In the genomic region with DNA sequence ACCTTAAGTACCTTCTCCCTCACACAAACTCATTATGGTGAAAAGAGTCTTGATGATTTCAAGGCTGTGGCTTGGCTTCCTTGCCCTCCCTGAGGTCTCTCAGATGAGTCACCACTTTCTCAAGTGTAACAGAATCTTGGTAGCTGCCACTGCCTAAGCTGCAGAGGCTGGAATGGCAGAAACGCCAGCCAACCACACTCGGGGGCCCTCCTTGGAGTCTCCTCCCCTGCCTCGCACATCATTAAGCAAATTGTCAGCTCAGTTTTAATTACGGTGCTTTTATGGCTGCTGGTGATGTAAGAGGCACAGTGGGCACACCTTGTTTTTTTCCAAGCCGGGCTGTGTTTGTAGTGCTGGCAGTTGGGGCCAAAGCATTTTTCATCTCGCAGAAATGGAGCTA, we compare ENCODE assay signal across 8 mouse cellular contexts.
DNase-seq lines count a peak whose midpoint lies in the region; ATAC-seq and TF ChIP-seq lines count a peak whose summit lies in the region.
"Had no signal": no experiment of that assay in that cellular context is flagged by ENCODE, and none has a peak within 500 bp of the region (broad histone marks: within the 10 kb centered on the region; RNA-seq: fewer than 3 reads in every experiment).

No protein-coding gene starts in this region.

- WGBS in hindbrain, embryonic 14.5 days = 55% methylated on average over 6 of the region's 6 CpGs
- 15% methylated on average over 6 of the region's 6 CpGs for WGBS in limb, embryonic 14.5 days
- WGBS in heart, embryonic 11.5 days (ENCODE audit: insufficient replicate concordance) = 64% methylated on average over 6 of the region's 6 CpGs
- 40% methylated on average over 6 of the region's 6 CpGs for WGBS in intestine, embryonic 16.5 days

- peak; percentile 31 for DNase-seq in 3134 (ENCODE audit: extremely low read depth, insufficient read length, low spot score)
- DNase-seq in hindbrain, embryonic 14.5 days (ENCODE audit: low spot score) = peak; percentile 26
- DNase-seq in limb, embryonic 14.5 days (ENCODE audit: low spot score) = peak; percentile 32
- no peak for DNase-seq in gastrocnemius, adult 2 months
- DNase-seq: adrenal gland, adult 2 months had no signal

- H3K4me3 ChIP-seq in C2C12 (ENCODE audit: insufficient read depth, poor library complexity, severe bottlenecking) = no peak overlapping the region
- H3K4me3 ChIP-seq in hindbrain, embryonic 14.5 days (replicated peaks; ENCODE audit: low read length) = no peak overlapping the region
- H3K4me3 ChIP-seq in limb, embryonic 14.5 days (replicated peaks; ENCODE audit: low read length) = no peak overlapping the region
- H3K4me3 ChIP-seq in gastrocnemius, adult 2 months = no peak overlapping the region
- no peak overlapping the region for H3K4me3 ChIP-seq in heart, embryonic 11.5 days (ENCODE audit: low read depth, low read length)
- no peak overlapping the region for H3K4me3 ChIP-seq in intestine, embryonic 16.5 days (ENCODE audit: low read length)

- no peak for TF ChIP-seq CTCF in C2C12 (IDR thresholded peaks at IDR 0.05; ENCODE audit: control insufficient read depth, insufficient read depth, insufficient read length)
- TF ChIP-seq CTCF in gastrocnemius, adult 2 months (IDR thresholded peaks at IDR 0.05) = no peak

- no peaks in the 10 kb centered on the region for H3K79me3 ChIP-seq in C2C12 (ENCODE audit: low read depth)

- H3K9me3 ChIP-seq in hindbrain, embryonic 14.5 days (ENCODE audit: control insufficient read depth, low read length) = no peaks in the 10 kb centered on the region
- H3K9me3 ChIP-seq in limb, embryonic 14.5 days (ENCODE audit: control insufficient read depth, low read length) = no peaks in the 10 kb centered on the region
- no peaks in the 10 kb centered on the region for H3K9me3 ChIP-seq in heart, embryonic 11.5 days (replicated peaks; ENCODE audit: control insufficient read depth, low read length)
- H3K9me3 ChIP-seq in intestine, embryonic 16.5 days (ENCODE audit: control insufficient read depth, low read length) = no peaks in the 10 kb centered on the region

- no peaks in the 10 kb centered on the region for H3K4me1 ChIP-seq in hindbrain, embryonic 14.5 days (replicated peaks; ENCODE audit: control insufficient read depth, insufficient read depth, low read length)
- H3K4me1 ChIP-seq in limb, embryonic 14.5 days (ENCODE audit: control insufficient read depth, insufficient read depth, low read length) = no peaks in the 10 kb centered on the region
- no peaks in the 10 kb centered on the region for H3K4me1 ChIP-seq in heart, embryonic 11.5 days (ENCODE audit: control insufficient read depth, insufficient read depth, low read length)
- H3K4me1 ChIP-seq in intestine, embryonic 16.5 days (ENCODE audit: control insufficient read depth, insufficient read depth, low read length) = no peaks in the 10 kb centered on the region

- no peaks in the 10 kb centered on the region for H3K36me3 ChIP-seq in C2C12 (ENCODE audit: control insufficient read depth, insufficient read depth)
- no peaks in the 10 kb centered on the region for H3K36me3 ChIP-seq in hindbrain, embryonic 14.5 days (replicated peaks; ENCODE audit: control insufficient read depth, insufficient read depth)
- no peaks in the 10 kb centered on the region for H3K36me3 ChIP-seq in limb, embryonic 14.5 days (ENCODE audit: control insufficient read depth, insufficient read depth, low read length)
- H3K36me3 ChIP-seq in heart, embryonic 11.5 days (ENCODE audit: control insufficient read depth, insufficient read depth, low read length) = no peaks in the 10 kb centered on the region
- no peaks in the 10 kb centered on the region for H3K36me3 ChIP-seq in intestine, embryonic 16.5 days (ENCODE audit: control insufficient read depth, insufficient read depth, low read length)

- intact Hi-C loops in gastrocnemius, adult 2 months (cut with DNase I) = no loop called here

- TF ChIP-seq POLR2A in limb, embryonic 14.5 days (IDR thresholded peaks at IDR 0.05; ENCODE audit: borderline replicate concordance, extremely low read depth, insufficient read depth, insufficient read length) = no peak

- no peak overlapping the region for H3K9ac ChIP-seq in hindbrain, embryonic 14.5 days
- no peak overlapping the region for H3K9ac ChIP-seq in limb, embryonic 14.5 days (ENCODE audit: low read depth, low read length, severe bottlenecking)
- H3K9ac ChIP-seq in heart, embryonic 11.5 days (ENCODE audit: low read depth, low read length) = no peak overlapping the region
- no peak overlapping the region for H3K9ac ChIP-seq in intestine, embryonic 16.5 days (ENCODE audit: low read depth, low read length)

- H3K27me3 ChIP-seq in C2C12 (ENCODE audit: control insufficient read depth, insufficient read depth, insufficient read length) = no peaks in the 10 kb centered on the region
- H3K27me3 ChIP-seq in hindbrain, embryonic 14.5 days (ENCODE audit: control insufficient read depth, insufficient read depth, low read length) = no peaks in the 10 kb centered on the region
- no peaks in the 10 kb centered on the region for H3K27me3 ChIP-seq in limb, embryonic 14.5 days (ENCODE audit: control insufficient read depth, insufficient read depth, low read length)
- no peaks in the 10 kb centered on the region for H3K27me3 ChIP-seq in heart, embryonic 11.5 days (ENCODE audit: control insufficient read depth, insufficient read depth, low read length)
- no peaks in the 10 kb centered on the region for H3K27me3 ChIP-seq in intestine, embryonic 16.5 days (replicated peaks; ENCODE audit: control insufficient read depth, insufficient read depth, low read length)

- peak; percentile 81 for ATAC-seq in hindbrain, embryonic 14.5 days (ENCODE audit: low FRiP score)
- ATAC-seq in limb, embryonic 14.5 days (ENCODE audit: low FRiP score, low read depth) = 0 out of 2 replicates have a peak, but pooled peaks have one; percentile 34
- ATAC-seq in heart, embryonic 11.5 days (replicated peaks; ENCODE audit: insufficient number of reproducible peaks, low FRiP score, low TSS enrichment) = no peak
- no peak for ATAC-seq in intestine, embryonic 16.5 days

- no peak overlapping the region for H3K27ac ChIP-seq in hindbrain, embryonic 14.5 days
- no peak overlapping the region for H3K27ac ChIP-seq in limb, embryonic 14.5 days (replicated peaks; ENCODE audit: low read depth, low read length)
- no peak overlapping the region for H3K27ac ChIP-seq in gastrocnemius, adult 2 months
- no peak overlapping the region for H3K27ac ChIP-seq in heart, embryonic 11.5 days (ENCODE audit: low read depth, low read length)
- no peak overlapping the region for H3K27ac ChIP-seq in intestine, embryonic 16.5 days (ENCODE audit: low read length)

- H3ac ChIP-seq in C2C12 (ENCODE audit: control insufficient read depth, insufficient read length, low read depth) = no peak overlapping the region

- no peak overlapping the region for H3K4me2 ChIP-seq in hindbrain, embryonic 14.5 days (replicated peaks)
- no peak overlapping the region for H3K4me2 ChIP-seq in limb, embryonic 14.5 days (replicated peaks; ENCODE audit: low read depth, low read length, severe bottlenecking)
- no peak overlapping the region for H3K4me2 ChIP-seq in heart, embryonic 11.5 days
- no peak overlapping the region for H3K4me2 ChIP-seq in intestine, embryonic 16.5 days (ENCODE audit: low read depth, low read length)

- H3K79me2 ChIP-seq in C2C12 (ENCODE audit: control insufficient read depth, insufficient read depth) = no peaks in the 10 kb centered on the region

TF ChIP-seq in C2C12, 6 proteins besides CTCF, POLR2A, EP300 and RAD21:
- no peak for TF ChIP-seq MYOD1 (IDR thresholded peaks at IDR 0.05; ENCODE audit: control insufficient read depth, insufficient read length, low read depth)
- TF ChIP-seq CEBPB (IDR thresholded peaks at IDR 0.05; ENCODE audit: low read depth) = no peak
- TF ChIP-seq MAX (IDR thresholded peaks at IDR 0.05) = no peak
- peak; percentile 45 for TF ChIP-seq FOSL1 (IDR thresholded peaks at IDR 0.05; ENCODE audit: insufficient read depth, low read length, poor library complexity, severe bottlenecking)

Comparison
In these comparisons a context has a peak if more than half of its experiments do, and no peak if none do; other contexts are left out.
1. ATAC-seq: peak in hindbrain, embryonic 14.5 days (single experiment) and limb, embryonic 14.5 days (single experiment); none in heart, embryonic 11.5 days (single experiment) and intestine, embryonic 16.5 days (single experiment).